Mouse (Mus musculus): Measurements from ENCODE around the gene 6430550D23Rik. TPM values are rescaled to one million over a fixed set of nuclear protein-coding genes. Genes with fewer than 3 reads are reported as not detected.

The 6430550D23Rik gene
- total and polyA plus RNA-seq, 3 experiments, result 0.55 to 0.78 (median 0.61) TPM

- intact Hi-C loops (cut with DNase I), result loop anchor here (10.0 kb wide), 1 partner anchor 253 kb away; the partner anchor contains the start of gene Trpc4ap
- H3K4me1 ChIP-seq (ENCODE audit: control insufficient read depth, insufficient read depth, low read length), result no peaks in the 10 kb centered on the region
- no peak for DNase-seq
- no peaks in the 10 kb centered on the region for H3K27me3 ChIP-seq (ENCODE audit: control insufficient read depth, insufficient read depth, low read length)
- no peak overlapping the region for H3K9ac ChIP-seq (ENCODE audit: low read depth, low read length)
- H3K4me3 ChIP-seq, result no peak overlapping the region
- H3K27ac ChIP-seq, result no peak overlapping the region
- 38% methylated on average over 5 of the region's 5 CpGs for WGBS
- no peaks in the 10 kb centered on the region for H3K36me3 ChIP-seq (ENCODE audit: control insufficient read depth, insufficient read depth, low read length)
- TF ChIP-seq CTCF (IDR thresholded peaks at IDR 0.05) (no peak), POLR2A (IDR thresholded peaks at IDR 0.05; ENCODE audit: insufficient read depth, low read depth, low read length) (no peak), EP300 (IDR thresholded peaks at IDR 0.05; ENCODE audit: insufficient read depth, low read depth, low read length) (no peak)
- no peaks in the 10 kb centered on the region for H3K79me2 ChIP-seq (replicated peaks; ENCODE audit: control insufficient read depth, insufficient read depth, low read length)
These were observed 60.3 kb downstream of the 6430550D23Rik start for GRCm38 (mm10) chr2:155947390-155948002.

- intact Hi-C loops (cut with DNase I), result loop anchor here (1.0 to 10.0 kb wide), 2 partner anchors 98 to 252 kb away; partner anchors contain the start of gene Trpc4ap
- TF ChIP-seq POLR2A (IDR thresholded peaks at IDR 0.05; ENCODE audit: insufficient read depth, low read depth, low read length) (no peak), CTCF (IDR thresholded peaks at IDR 0.05) (no peak), EP300 (IDR thresholded peaks at IDR 0.05; ENCODE audit: insufficient read depth, low read depth, low read length) (no peak)
- Histone ChIP-seq H3K4me3 (no peak overlapping the region), H3K27ac (no peak overlapping the region), H3K27me3 (ENCODE audit: control insufficient read depth, insufficient read depth, low read length) (no peaks in the 10 kb centered on the region), H3K9ac (ENCODE audit: low read depth, low read length) (no peak overlapping the region), H3K79me2 (replicated peaks; ENCODE audit: control insufficient read depth, insufficient read depth, low read length) (no peaks in the 10 kb centered on the region), H3K4me1 (ENCODE audit: control insufficient read depth, insufficient read depth, low read length) (no peaks in the 10 kb centered on the region), H3K36me3 (ENCODE audit: control insufficient read depth, insufficient read depth, low read length) (no peaks in the 10 kb centered on the region)
- no peak for DNase-seq
- WGBS, result 49% methylated on average over 4 of the region's 4 CpGs
These were observed 61.3 kb downstream of the 6430550D23Rik start for GRCm38 (mm10) chr2:155946499-155946898.

DNA sequence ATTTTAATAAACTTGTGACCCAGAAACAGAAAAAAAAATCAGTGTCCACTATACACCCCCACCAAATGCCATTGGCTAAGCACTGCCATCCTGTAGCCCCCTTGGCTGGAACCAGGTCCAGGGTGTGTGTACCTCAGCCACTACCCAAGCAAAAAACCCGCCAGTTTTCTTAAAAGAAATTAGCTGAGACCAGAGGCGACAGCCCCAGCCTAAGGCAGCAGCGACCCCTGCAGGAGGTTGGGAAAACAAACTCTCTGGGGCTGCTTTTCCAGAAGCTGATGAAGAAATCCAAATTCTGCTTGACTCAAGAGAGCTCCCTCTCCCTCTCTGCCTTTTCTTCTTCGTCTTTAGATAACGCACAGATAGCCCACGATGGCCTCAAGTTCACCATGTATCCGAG, 61.7 kb downstream of the 6430550D23Rik start:
- no peaks in the 10 kb centered on the region for H3K4me1 ChIP-seq (ENCODE audit: control insufficient read depth, insufficient read depth, low read length)
- DNase-seq, result peak; percentile 44 to 76
- no peaks in the 10 kb centered on the region for H3K79me2 ChIP-seq (replicated peaks; ENCODE audit: control insufficient read depth, insufficient read depth, low read length)
- no peak overlapping the region for H3K27ac ChIP-seq
- intact Hi-C loops (cut with DNase I), result loop anchor here (1.0 to 10.0 kb wide), 2 partner anchors 98 to 251 kb away; partner anchors contain the start of gene Trpc4ap
- H3K36me3 ChIP-seq (ENCODE audit: control insufficient read depth, insufficient read depth, low read length), result no peaks in the 10 kb centered on the region
- no peak overlapping the region for H3K9ac ChIP-seq (ENCODE audit: low read depth, low read length)
- H3K27me3 ChIP-seq (ENCODE audit: control insufficient read depth, insufficient read depth, low read length), result no peaks in the 10 kb centered on the region
- H3K4me3 ChIP-seq, result no peak overlapping the region
- WGBS, result 5% methylated on average over 7 of the region's 7 CpGs
- TF ChIP-seq POLR2A (IDR thresholded peaks at IDR 0.05; ENCODE audit: insufficient read depth, low read depth, low read length) (no peak), EP300 (IDR thresholded peaks at IDR 0.05; ENCODE audit: insufficient read depth, low read depth, low read length) (0 out of 2 replicates have a peak, but pooled peaks have one; percentile 37), CTCF (IDR thresholded peaks at IDR 0.05) (peak; percentile 88)

DNA sequence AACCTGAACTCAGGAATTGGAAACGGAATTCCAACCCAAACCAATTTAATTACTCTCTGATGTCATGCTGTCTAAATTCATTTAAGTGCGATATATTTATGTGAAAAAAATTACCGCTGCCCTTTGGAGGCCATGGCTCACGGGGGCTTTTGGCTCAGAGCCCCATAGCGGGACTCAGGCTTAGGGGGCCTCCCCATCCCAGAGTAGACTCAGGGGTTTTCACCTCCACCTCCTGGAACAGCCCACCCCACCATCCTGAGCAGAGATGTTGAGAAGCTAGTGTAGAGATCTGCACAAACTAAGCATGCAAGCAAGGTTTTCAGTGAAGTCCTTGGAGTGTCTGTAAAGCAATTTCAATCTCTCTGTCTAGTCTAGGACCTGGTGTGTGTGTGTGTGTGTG, 62.2 kb downstream of the 6430550D23Rik start:
- Histone ChIP-seq H3K27ac (no peak overlapping the region), H3K4me3 (no peak overlapping the region), H3K79me2 (replicated peaks; ENCODE audit: control insufficient read depth, insufficient read depth, low read length) (no peaks in the 10 kb centered on the region), H3K4me1 (ENCODE audit: control insufficient read depth, insufficient read depth, low read length) (no peaks in the 10 kb centered on the region), H3K27me3 (ENCODE audit: control insufficient read depth, insufficient read depth, low read length) (no peaks in the 10 kb centered on the region), H3K9ac (ENCODE audit: low read depth, low read length) (no peak overlapping the region), H3K36me3 (ENCODE audit: control insufficient read depth, insufficient read depth, low read length) (no peaks in the 10 kb centered on the region)
- WGBS, result 76% methylated on average over 5 of the region's 5 CpGs
- TF ChIP-seq POLR2A (IDR thresholded peaks at IDR 0.05; ENCODE audit: insufficient read depth, low read depth, low read length), result no peak
- TF ChIP-seq CTCF (IDR thresholded peaks at IDR 0.05), result no peak
- no peak for DNase-seq
- intact Hi-C loops (cut with DNase I), result loop anchor here (10.0 kb wide), 1 partner anchor 251 kb away; the partner anchor contains the start of gene Trpc4ap

DNA sequence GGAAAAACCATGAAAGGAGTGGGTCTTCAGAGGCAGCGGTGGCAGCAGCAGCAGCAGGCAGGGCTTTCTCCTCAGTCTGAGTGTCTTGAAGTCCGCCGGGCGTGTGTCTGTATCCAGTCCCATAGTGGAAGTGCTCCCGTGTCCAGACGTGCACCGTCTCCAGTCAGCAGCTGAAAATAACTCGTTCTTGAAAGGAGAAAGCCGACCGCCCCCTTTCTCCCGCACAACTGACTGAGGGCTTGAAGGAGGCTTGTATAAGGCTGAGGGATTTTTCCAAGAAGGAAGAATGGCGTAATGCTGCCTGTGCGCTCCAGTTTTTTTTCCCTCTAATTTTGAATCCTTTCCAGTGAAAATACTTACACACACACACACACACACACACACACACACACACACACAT, 62.7 kb downstream of the 6430550D23Rik start, which contains the start of gene Gdf5:
Gene Gdf5, minus strand, starts transcription at position 244 of the 400 bp plus-strand sequence.
- DNase-seq, result no peak
- Histone ChIP-seq H3K4me1 (ENCODE audit: control insufficient read depth, insufficient read depth, low read length) (no peaks in the 10 kb centered on the region), H3K36me3 (ENCODE audit: control insufficient read depth, insufficient read depth, low read length) (no peaks in the 10 kb centered on the region), H3K27ac (no peak within 1 kb of the TSS), H3K79me2 (replicated peaks; ENCODE audit: control insufficient read depth, insufficient read depth, low read length) (no peaks in the 10 kb centered on the region), H3K9ac (ENCODE audit: low read depth, low read length) (no peak within 1 kb of the TSS), H3K4me3 (no peak within 1 kb of the TSS), H3K27me3 (ENCODE audit: control insufficient read depth, insufficient read depth, low read length) (no peaks in the 10 kb centered on the region)
- TF ChIP-seq EP300 (IDR thresholded peaks at IDR 0.05; ENCODE audit: insufficient read depth, low read depth, low read length), result no peak
- TF ChIP-seq POLR2A (IDR thresholded peaks at IDR 0.05; ENCODE audit: insufficient read depth, low read depth, low read length), result no peak
- TF ChIP-seq CTCF (IDR thresholded peaks at IDR 0.05), result no peak
- WGBS, result 30% methylated on average over 13 of the region's 13 CpGs
- intact Hi-C loops (cut with DNase I), result loop anchor here (10.0 kb wide), 1 partner anchor 250 kb away; the partner anchor contains the start of gene Trpc4ap

GRCm38 (mm10) chr2:155944685-155945084, 63.1 kb downstream of the 6430550D23Rik start:
- Histone ChIP-seq H3K27ac (no peak overlapping the region), H3K36me3 (ENCODE audit: control insufficient read depth, insufficient read depth, low read length) (no peaks in the 10 kb centered on the region), H3K9ac (ENCODE audit: low read depth, low read length) (no peak overlapping the region), H3K27me3 (ENCODE audit: control insufficient read depth, insufficient read depth, low read length) (no peaks in the 10 kb centered on the region), H3K4me3 (no peak overlapping the region), H3K79me2 (replicated peaks; ENCODE audit: control insufficient read depth, insufficient read depth, low read length) (no peaks in the 10 kb centered on the region), H3K4me1 (ENCODE audit: control insufficient read depth, insufficient read depth, low read length) (no peaks in the 10 kb centered on the region)
- no peak for DNase-seq
- WGBS, result 81% methylated on average over 4 of the region's 4 CpGs
- intact Hi-C loops (cut with DNase I), result loop anchor here (10.0 kb wide), 1 partner anchor 250 kb away; the partner anchor contains the start of gene Trpc4ap
- TF ChIP-seq CTCF (IDR thresholded peaks at IDR 0.05), result no peak
- no peak for TF ChIP-seq POLR2A (IDR thresholded peaks at IDR 0.05; ENCODE audit: insufficient read depth, low read depth, low read length)
- TF ChIP-seq EP300 (IDR thresholded peaks at IDR 0.05; ENCODE audit: insufficient read depth, low read depth, low read length), result no peak

Measured in heart, adult 2 months (tissue).